Mouse (Mus musculus): ENCODE data around the gene Smad3.

DNA sequence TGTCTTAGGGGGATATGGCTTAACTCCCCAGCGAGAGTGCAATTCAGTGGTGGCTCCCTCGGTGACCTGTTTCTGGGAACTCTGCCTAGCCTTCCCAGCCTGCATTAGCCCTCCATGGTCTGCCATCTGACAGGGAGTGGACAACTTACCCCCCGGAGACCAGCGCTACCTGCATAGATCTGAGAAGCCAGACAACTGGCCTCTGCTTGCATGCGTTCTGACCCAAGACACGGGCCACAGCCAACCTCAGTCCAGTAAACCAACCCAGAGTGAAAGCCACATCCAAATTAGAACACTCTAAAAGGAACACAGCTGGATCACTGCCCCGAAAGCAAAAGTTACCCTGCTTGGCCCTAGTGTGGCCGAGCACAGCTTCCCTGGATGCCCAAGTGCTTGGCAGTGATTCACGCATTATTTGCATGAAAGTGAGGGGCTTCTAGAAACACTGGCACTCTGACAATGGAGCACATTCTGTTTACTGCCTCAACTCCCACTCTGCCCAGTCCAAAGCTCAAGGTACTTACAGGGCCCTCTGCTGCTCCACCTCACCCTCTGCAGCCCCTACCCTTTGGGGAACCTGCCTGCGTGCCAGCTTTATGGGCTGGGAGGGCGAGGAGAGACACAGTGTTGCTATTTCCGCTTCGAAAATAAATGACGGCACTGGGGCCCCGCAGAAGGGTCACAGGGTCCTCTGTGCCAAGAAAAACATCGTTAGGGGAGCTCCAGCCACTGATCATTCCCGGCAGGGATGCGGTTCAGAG is 91.0 kb downstream of the Smad3 start:
- TF ChIP-seq POLR2A (IDR thresholded peaks at IDR 0.05; ENCODE audit: low read depth, low read length), result no peak
- TF ChIP-seq NRF1 (IDR thresholded peaks at IDR 0.05; ENCODE audit: low read depth, low read length), result no peak
- TF ChIP-seq CTCF (conservative IDR thresholded peaks at IDR 0.05 in 1 of 2, IDR thresholded peaks at IDR 0.05 in 1 of 2; ENCODE audit: low read depth in 2 of 2, low read length in 2 of 2), result no peak
- TF ChIP-seq USF1 (IDR thresholded peaks at IDR 0.05; ENCODE audit: low read depth, low read length), result no peak
- TF ChIP-seq ELF1 (IDR thresholded peaks at IDR 0.05; ENCODE audit: low read depth, low read length), result no peak
- TF ChIP-seq E2F4 (IDR thresholded peaks at IDR 0.05; ENCODE audit: insufficient replicate concordance, low read depth, low read length), result no peak

Measured in CH12.LX (cell line).